ENCODE assay signal across 9 mouse cellular contexts in the genomic region with DNA sequence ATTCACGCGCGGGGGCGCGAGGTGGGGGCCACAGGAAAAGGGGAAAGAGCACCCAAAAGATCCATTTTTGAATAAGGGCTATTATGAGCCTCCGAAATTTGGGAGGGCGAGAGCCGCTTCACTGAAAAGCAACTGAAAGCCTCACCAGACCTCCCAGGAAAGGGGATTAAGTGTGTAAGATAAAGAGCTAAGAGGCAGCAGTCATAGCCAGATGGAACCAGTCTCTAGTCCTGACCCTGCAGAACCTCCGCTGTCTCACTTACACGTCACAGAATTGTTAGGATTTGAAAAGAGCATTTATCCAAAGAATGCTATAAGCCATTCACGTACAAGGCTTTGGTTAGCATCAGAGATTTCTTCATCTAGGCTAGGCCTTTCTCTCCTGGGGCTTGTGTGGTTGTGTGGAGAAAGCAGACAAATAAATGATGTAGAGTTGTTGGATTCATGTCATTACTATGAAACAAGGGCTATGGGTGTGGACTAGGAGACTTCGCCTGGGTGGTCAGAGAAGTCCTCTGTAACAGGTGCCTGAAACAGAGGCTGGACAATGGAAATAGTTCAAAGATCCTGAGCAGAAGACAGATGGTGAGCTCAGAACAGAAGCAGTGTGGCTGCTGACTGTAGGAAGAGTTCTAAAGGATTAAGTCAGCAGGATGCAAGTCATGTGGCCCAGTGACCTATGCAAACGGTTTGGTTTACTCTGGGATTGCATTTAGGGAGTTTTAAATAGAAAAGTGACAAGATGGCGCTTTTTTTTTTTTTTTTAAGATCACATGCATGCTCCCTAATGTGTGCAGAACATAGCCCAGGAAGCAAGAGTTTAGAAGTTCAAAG. TPM values are rescaled to one million over a fixed set of nuclear protein-coding genes. Genes with fewer than 3 reads are reported as not detected.
DNase-seq lines count a peak whose midpoint lies in the region; ATAC-seq and TF ChIP-seq lines count a peak whose summit lies in the region.
"Had no signal": no experiment of that assay in that cellular context is flagged by ENCODE, and none has a peak within 500 bp of the region (broad histone marks: within the 10 kb centered on the region; RNA-seq: fewer than 3 reads in every experiment).

No protein-coding gene starts in this region.

- peak overlapping the region; percentile 19; the same call in 1 of the 2 replicates for H3K27ac ChIP-seq in thymus, adult 2 months (ENCODE audit: control insufficient read depth, insufficient read depth, low read length)
- peak overlapping the region; percentile 95 for H3K27ac ChIP-seq in intestine, postnatal 0 days (ENCODE audit: low read depth, low read length)
- peak overlapping the region; percentile 98 for H3K27ac ChIP-seq in olfactory bulb, adult 2 months (ENCODE audit: insufficient read depth, low read depth, low read length)

- ATAC-seq in erythroblast, adult 5-6 weeks (replicated peaks; ENCODE audit: low FRiP score, poor library complexity, severe bottlenecking), result no peak
- no peak for ATAC-seq in intestine, postnatal 0 days
- no peak for ATAC-seq in granulocyte monocyte progenitor cell, adult 5-6 weeks (replicated peaks; ENCODE audit: poor library complexity, severe bottlenecking)

- peak overlapping the region; percentile 90 for H3K4me2 ChIP-seq in intestine, postnatal 0 days (replicated peaks; ENCODE audit: low read depth)

- DNase-seq in thymus, adult 2 months, result no peak
- no peak for DNase-seq in thymus, postnatal 10 days (ENCODE audit: low spot score in 2 of 2)
- no peak for DNase-seq in c-Kit-positive CD71-positive TER-119-positive erythroid progenitor cells, embryonic 14.5 days (ENCODE audit: low spot score)

- H3K9ac ChIP-seq in intestine, postnatal 0 days (ENCODE audit: low read depth, low read length), result peak overlapping the region; percentile 94

- 39% methylated on average over 14 of the region's 14 CpGs for WGBS in thymus, adult 2 months
- 18% methylated on average over 14 of the region's 14 CpGs for WGBS in intestine, postnatal 0 days
- WGBS in olfactory bulb, adult 2 months, result 11% methylated on average over 14 of the region's 14 CpGs

- TF ChIP-seq CTCF in thymus, adult 2 months (IDR thresholded peaks at IDR 0.05; ENCODE audit: borderline replicate concordance, control insufficient read depth, extremely low read depth, insufficient read depth, low read length, poor library complexity), result no peak
- TF ChIP-seq CTCF in intestine, postnatal 0 days (IDR thresholded peaks at IDR 0.05; ENCODE audit: low read depth), result no peak
- no peak for TF ChIP-seq CTCF in olfactory bulb, adult 2 months (IDR thresholded peaks at IDR 0.05; ENCODE audit: insufficient read depth, low read depth, low read length)

- H3K9me3 ChIP-seq in erythroblast, embryonic 14.5 days (ENCODE audit: control insufficient read depth, low read length), result no peaks in the 10 kb centered on the region
- H3K9me3 ChIP-seq in intestine, postnatal 0 days (ENCODE audit: control insufficient read depth), result no peaks in the 10 kb centered on the region

- H3K27me3 ChIP-seq in erythroblast, embryonic 14.5 days (ENCODE audit: control insufficient read depth), result no peaks in the 10 kb centered on the region
- no peaks in the 10 kb centered on the region for H3K27me3 ChIP-seq in thymus, adult 2 months (ENCODE audit: control insufficient read depth, insufficient read depth, low read length)
- no peaks in the 10 kb centered on the region for H3K27me3 ChIP-seq in intestine, postnatal 0 days (replicated peaks; ENCODE audit: control insufficient read depth, insufficient read depth, low read length)
- H3K27me3 ChIP-seq: Patski had no signal

- peaks cover 17% of the 10 kb centered on the region for H3K36me3 ChIP-seq in erythroblast, embryonic 14.5 days (ENCODE audit: control insufficient read depth)
- H3K36me3 ChIP-seq in thymus, adult 2 months (ENCODE audit: control insufficient read depth, insufficient read depth, low read length), result no peaks in the 10 kb centered on the region
- no peaks in the 10 kb centered on the region for H3K36me3 ChIP-seq in intestine, postnatal 0 days (ENCODE audit: control insufficient read depth, insufficient read depth)

- no peak for TF ChIP-seq POLR2A in thymus, adult 2 months (IDR thresholded peaks at IDR 0.05; ENCODE audit: control insufficient read depth, extremely low read depth, insufficient read depth, low read length, poor library complexity)
- no peak for TF ChIP-seq POLR2A in olfactory bulb, adult 2 months (IDR thresholded peaks at IDR 0.05; ENCODE audit: insufficient read depth, low read depth, low read length)

- peak overlapping the region; percentile 67 for H3K4me3 ChIP-seq in erythroblast, embryonic 14.5 days (replicated peaks)
- H3K4me3 ChIP-seq in thymus, adult 2 months (ENCODE audit: control insufficient read depth, insufficient read depth, low read length), result peak overlapping the region; percentile 88
- H3K4me3 ChIP-seq in intestine, postnatal 0 days (ENCODE audit: low read depth, low read length), result peak overlapping the region; percentile 97
- peak overlapping the region; percentile 92 for H3K4me3 ChIP-seq in olfactory bulb, adult 2 months (ENCODE audit: insufficient read depth, low read depth, low read length)

- H3K4me1 ChIP-seq in erythroblast, embryonic 14.5 days (ENCODE audit: control insufficient read depth), result peaks cover 41% of the 10 kb centered on the region
- H3K4me1 ChIP-seq in thymus, adult 2 months (replicated peaks; ENCODE audit: control insufficient read depth, insufficient read depth, low read length), result peaks cover 6% of the 10 kb centered on the region
- no peaks in the 10 kb centered on the region; the same call in 1 of the 2 replicates for H3K4me1 ChIP-seq in intestine, postnatal 0 days (replicated peaks; ENCODE audit: control insufficient read depth, insufficient read depth, low read length)
- H3K4me1 ChIP-seq in olfactory bulb, adult 2 months (ENCODE audit: control insufficient read depth, insufficient read depth, low read length), result peaks cover 11% of the 10 kb centered on the region

RNA-seq across cellular contexts. Expression of a gene that starts 0.7 kb away (rescaled TPM):
- 0.32 and 0.41 TPM in 2 replicates for polyA plus RNA-seq in erythroblast, embryonic 14.5 days (2012)
- 6.5 and 7.5 TPM in 2 replicates for total RNA-seq in erythroblast, adult 5-6 weeks (2015; ENCODE audit: low replicate concordance)
- total RNA-seq in erythroblast, adult 5-6 weeks (2017; ENCODE audit: low replicate concordance), result 10.0 and 14.7 TPM in 2 replicates
- 15.3 and 20.5 TPM in 2 replicates for polyA plus RNA-seq in thymus, adult 2 months (2012; rRNA removed)
- polyA plus RNA-seq in intestine, postnatal 0 days (2015; fragmentation: Nextera tagmentation; extraction: Ambion mirVana), result 8.9 and 9.2 TPM in 2 replicates
- not detected in 2 replicates for polyA plus RNA-seq in olfactory bulb, adult 2 months (2012; ENCODE audit: insufficient read depth, insufficient read length, low replicate concordance, missing spikeins)
- total RNA-seq in granulocyte monocyte progenitor cell, adult 5-6 weeks (2014; fragmentation: Nextera tagmentation), result 22.2 and 27.5 TPM in 2 replicates
- total RNA-seq in granulocyte monocyte progenitor cell, adult 5-6 weeks (2017), result 43.9 and 53.9 TPM in 2 replicates

RNA-seq across cellular contexts. Expression of a gene that starts 26.2 kb away (rescaled TPM):
- 2.2 and 2.7 TPM in 2 replicates for polyA plus RNA-seq in erythroblast, embryonic 14.5 days (2012)
- total RNA-seq in erythroblast, adult 5-6 weeks (2015; ENCODE audit: low replicate concordance), result 6.3 and 11.5 TPM in 2 replicates
- total RNA-seq in erythroblast, adult 5-6 weeks (2017; ENCODE audit: low replicate concordance), result 3.9 and 11.3 TPM in 2 replicates
- polyA plus RNA-seq in thymus, adult 2 months (2012; rRNA removed), result 83.6 and 106 TPM in 2 replicates
- 60.3 and 63.3 TPM in 2 replicates for polyA plus RNA-seq in intestine, postnatal 0 days (2015; fragmentation: Nextera tagmentation; extraction: Ambion mirVana)
- not detected in 2 replicates for polyA plus RNA-seq in olfactory bulb, adult 2 months (2012; ENCODE audit: insufficient read depth, insufficient read length, low replicate concordance, missing spikeins)
- 61.8 and 79.0 TPM in 2 replicates for total RNA-seq in granulocyte monocyte progenitor cell, adult 5-6 weeks (2014; fragmentation: Nextera tagmentation)
- 17.0 and 20.7 TPM in 2 replicates for total RNA-seq in granulocyte monocyte progenitor cell, adult 5-6 weeks (2017)

RNA-seq across cellular contexts. Expression of a gene that starts 45.4 kb away (rescaled TPM):
- polyA plus RNA-seq in erythroblast, embryonic 14.5 days (2012), result not detected in 2 replicates
- not detected in 2 replicates for total RNA-seq in erythroblast, adult 5-6 weeks (2015; ENCODE audit: low replicate concordance)
- total RNA-seq in erythroblast, adult 5-6 weeks (2017; ENCODE audit: low replicate concordance), result not detected in 2 replicates
- polyA plus RNA-seq in thymus, adult 2 months (2012; rRNA removed), result 0.99 and 1.9 TPM in 2 replicates
- 597 and 634 TPM in 2 replicates for polyA plus RNA-seq in intestine, postnatal 0 days (2015; fragmentation: Nextera tagmentation; extraction: Ambion mirVana)
- not detected in 2 replicates for polyA plus RNA-seq in olfactory bulb, adult 2 months (2012; ENCODE audit: insufficient read depth, insufficient read length, low replicate concordance, missing spikeins)
- 1.1 and 6.9 TPM in 2 replicates for total RNA-seq in granulocyte monocyte progenitor cell, adult 5-6 weeks (2014; fragmentation: Nextera tagmentation)
- total RNA-seq in granulocyte monocyte progenitor cell, adult 5-6 weeks (2017), result 0.13 and 2.3 TPM in 2 replicates

Comparison
In these comparisons a context has a peak if more than half of its experiments do, and no peak if none do; other contexts are left out.
1. H3K27ac ChIP-seq: peak in every context shown above with its lines; median percentile 98 in olfactory bulb, adult 2 months; 95 in intestine, postnatal 0 days; 19 in thymus, adult 2 months.
2. RNA of a gene that starts 26.2 kb away (polyA plus RNA-seq): 83.6 to 106 TPM in thymus, adult 2 months and 60.3 to 63.3 TPM in intestine, postnatal 0 days; 2.2 to 2.7 TPM in erythroblast, embryonic 14.5 days and not detected in olfactory bulb, adult 2 months; every median in the first group is over 10 times any median in the second.
3. RNA of a gene that starts 45.4 kb away (polyA plus RNA-seq): 597 to 634 TPM in intestine, postnatal 0 days; 0.99 to 1.9 TPM in thymus, adult 2 months, not detected in erythroblast, embryonic 14.5 days and not detected in olfactory bulb, adult 2 months; every median in the first group is over 100 times any median in the second.
4. Peak in every context shown above with its lines, with median percentiles within 50 percentile points of each other: H3K4me3 ChIP-seq.